Mouse (Mus musculus) gastrocnemius, postnatal 10 days (tissue): Measurements from ENCODE around the gene Tnfaip8l1. TPM values are rescaled to one million over a fixed set of nuclear protein-coding genes. Genes with fewer than 3 reads are reported as not detected.

Source experiments
- DNase-seq: peaks from one replicate; pipeline ENCODE4 v3.0.0; 2021; ENCODE audit warnings: mixed read lengths
- total RNA-seq, 2 experiments: library from RNA; stranded (reverse); gene quantifications; 2 replicates each; pipeline ENCODE4 v1.2.3; 2021

The Tnfaip8l1 gene
- total RNA-seq, 2 experiments from 2014 or later: 5.0 to 5.3 TPM

GRCm38 (mm10) chr17:56137839-56138613 is 24.3 kb upstream of the Tnfaip8l1 start:
- no peak for DNase-seq

DNA sequence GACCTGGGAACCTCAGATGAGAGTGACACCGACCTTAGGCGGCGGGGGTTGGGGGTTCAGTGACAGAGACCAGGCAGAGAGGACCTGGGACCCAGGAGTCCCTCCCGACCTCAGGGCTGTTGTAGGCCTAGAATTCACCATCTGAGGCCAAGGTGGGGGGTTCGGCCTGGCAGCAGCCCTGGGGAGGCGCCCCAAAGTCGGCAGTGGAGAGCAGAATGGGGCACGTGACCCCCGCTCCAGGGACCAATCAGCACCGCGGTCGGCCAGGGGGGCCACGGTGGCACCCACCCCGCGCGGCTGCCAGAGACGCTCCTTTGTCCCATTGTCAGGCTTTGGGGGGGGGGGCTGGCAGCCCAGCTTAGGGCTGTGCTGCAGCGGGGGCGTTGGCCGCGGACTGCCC is 22.9 kb upstream of the Tnfaip8l1 start:
- no peak for DNase-seq

GRCm38 (mm10) chr17:56139858-56140595 is 22.2 kb upstream of the Tnfaip8l1 start, which contains the start of gene Sema6b:
Gene Sema6b (minus strand): TSS chr17:56140343.
- peak; percentile 76 for DNase-seq

DNA sequence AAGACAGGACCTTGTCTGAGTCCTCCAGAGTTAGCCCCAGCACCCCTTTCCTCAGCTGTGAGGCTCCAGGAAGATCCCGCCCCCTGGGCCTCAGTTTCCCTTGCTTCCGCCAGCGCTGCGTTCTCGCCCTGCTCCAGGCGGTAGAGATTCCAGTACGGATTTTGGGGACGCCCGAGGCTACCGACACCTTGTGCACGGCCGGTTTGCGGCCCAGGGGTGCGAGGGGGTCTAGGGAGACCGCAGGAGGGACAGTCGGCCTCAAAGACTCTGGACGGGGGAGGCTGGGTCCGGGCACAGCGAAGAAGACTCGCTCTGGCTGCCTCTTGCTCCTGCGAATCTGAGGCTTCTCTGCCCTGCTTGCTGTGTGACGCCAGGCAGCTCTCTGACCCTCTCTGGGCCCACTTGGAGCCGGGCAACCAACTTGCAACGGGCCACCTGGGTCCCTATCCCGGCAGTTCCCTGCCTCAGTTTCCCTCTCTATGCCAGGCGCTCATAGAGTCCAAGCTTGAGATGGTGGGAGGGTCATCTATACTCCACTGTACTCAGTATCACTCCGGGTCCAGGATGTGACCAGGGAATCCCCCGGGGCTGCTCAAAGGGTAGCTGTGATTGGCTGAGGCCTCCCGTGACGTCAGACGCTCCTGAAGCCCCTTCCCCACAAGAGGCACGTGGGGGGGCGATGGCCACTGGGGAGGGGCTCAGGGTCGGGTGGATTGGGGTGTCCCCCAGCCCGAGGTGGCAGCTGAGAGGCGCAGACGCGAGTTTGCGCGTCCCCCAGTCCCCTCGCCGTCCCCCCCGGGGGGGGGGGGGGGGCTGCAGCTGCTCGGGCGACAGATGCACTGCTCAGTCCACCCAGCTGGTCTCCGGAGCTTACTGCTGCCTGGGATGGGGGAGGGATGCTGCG is 20.3 kb upstream of the Tnfaip8l1 start:
- no peak for DNase-seq

GRCm38 (mm10) chr17:56144546-56144945 is 17.7 kb upstream of the Tnfaip8l1 start:
- no peak for DNase-seq

GRCm38 (mm10) chr17:56146131-56146530 is 16.1 kb upstream of the Tnfaip8l1 start:
- DNase-seq: no peak

GRCm38 (mm10) chr17:56147420-56147819 is 14.9 kb upstream of the Tnfaip8l1 start:
- no peak for DNase-seq

- DNase-seq: no peak
Observed at GRCm38 (mm10) chr17:56148280-56148679, 14.0 kb upstream of the Tnfaip8l1 start.

DNA sequence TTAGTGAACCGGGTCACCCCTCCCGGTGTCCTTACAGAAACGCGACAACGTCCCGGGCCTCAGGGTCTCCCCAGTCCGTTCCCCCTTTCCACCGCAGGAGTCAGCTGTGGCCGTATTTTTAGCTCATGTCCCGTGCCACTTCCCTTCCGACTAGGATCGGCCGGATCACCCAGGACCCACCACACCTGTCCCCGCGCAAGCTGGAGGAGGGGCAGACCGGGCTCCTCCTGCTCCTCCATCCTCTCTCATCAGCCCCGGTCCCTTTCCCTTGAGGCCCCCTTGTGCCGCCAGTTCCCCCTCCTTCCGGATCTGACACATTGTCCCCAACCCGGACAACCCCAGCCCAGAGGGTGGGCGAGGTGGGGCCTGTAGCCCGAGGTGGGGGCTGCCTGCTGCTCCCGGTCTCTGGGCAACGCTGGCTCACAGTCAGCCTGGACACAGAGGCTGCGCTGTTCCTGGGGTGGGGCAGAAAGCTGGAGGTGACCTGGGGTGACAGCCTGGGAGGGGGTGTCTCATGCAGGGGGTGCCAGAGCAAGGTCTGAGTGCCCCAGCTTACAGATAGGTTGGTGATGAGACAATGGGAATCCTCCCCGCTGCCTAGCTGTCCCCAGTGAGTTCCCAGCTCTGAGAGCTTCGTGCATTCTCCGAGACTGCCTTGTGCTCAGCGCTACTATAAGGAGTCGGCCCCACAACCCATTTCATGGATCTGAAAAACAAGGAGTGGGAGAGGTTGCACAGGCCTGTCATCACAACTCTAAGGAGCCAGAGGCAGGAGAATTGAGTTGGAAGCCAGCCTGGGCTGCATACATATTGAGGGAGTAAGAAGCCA is 13.3 kb upstream of the Tnfaip8l1 start:
- DNase-seq: no peak

- no peak for DNase-seq
Observed at GRCm38 (mm10) chr17:56149897-56150296, 12.4 kb upstream of the Tnfaip8l1 start.

DNA sequence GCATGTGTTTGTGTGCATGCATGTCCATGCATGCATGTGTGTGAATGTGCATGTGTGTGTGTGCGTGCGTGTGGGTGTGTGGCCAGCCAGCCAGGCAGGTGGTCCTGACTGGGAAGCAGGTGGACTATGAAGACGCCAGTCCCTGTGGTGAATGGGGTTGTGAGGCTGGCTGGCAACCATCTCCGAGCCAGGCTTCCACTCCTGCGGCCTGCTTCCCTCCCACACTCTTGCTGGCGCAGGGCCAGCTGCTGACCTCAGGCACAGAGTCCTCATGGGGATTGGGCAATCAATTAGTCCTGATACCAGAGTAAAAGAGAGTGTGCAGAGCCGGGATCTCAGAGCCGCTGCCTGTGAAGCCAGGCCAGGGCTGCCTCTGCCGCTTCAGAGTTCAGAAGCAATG is 8.6 kb upstream of the Tnfaip8l1 start:
- peak; percentile 58 for DNase-seq

DNA sequence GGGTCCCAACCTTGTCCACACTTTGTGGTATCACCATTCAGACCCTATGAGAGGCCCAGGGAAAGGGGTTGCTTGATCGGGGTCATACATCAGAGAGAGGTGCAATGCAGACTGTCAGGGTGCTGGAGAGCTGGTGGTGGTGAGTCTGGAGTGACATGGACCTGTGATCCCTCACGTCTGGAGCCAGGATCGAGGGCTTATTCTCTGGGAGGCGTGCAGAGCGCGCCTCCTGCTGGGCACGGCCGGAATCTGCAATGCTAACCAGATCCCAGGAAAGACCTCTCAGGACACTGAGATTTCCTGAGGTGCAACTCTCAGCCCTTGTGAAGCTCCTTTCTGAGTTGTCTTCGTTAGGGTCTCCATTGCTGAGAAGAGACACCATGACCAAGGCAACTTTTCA is 2.5 kb upstream of the Tnfaip8l1 start:
- DNase-seq: peak; percentile 71

DNA sequence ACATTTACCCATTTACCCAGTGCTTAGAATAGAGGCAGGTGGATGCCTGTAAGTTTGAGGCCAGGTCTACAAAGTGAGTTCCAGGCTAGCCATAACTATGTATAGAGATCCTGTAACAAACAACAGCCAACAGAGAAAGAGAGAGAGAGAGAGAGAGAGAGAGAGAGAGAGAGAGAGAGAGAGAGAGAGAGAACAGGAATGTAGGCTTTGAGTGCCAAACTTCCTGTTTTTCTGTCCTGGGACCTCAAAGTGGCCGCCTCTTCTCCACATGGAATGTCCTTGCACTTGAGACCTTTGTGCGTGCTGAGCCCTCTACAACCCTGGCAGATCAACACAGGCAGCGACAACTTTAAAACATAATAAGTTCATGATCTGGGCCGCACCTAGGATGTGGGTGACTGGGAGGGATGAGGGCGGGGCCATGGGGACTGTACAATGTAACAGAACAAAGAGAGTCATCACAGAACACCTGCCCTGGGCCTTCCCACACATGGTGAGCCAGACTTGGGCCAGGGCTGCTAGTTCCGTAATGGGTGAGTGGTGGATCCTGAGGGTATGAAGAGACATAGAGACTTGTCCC is 1.3 kb downstream of the Tnfaip8l1 start:
- no peak for DNase-seq

DNA sequence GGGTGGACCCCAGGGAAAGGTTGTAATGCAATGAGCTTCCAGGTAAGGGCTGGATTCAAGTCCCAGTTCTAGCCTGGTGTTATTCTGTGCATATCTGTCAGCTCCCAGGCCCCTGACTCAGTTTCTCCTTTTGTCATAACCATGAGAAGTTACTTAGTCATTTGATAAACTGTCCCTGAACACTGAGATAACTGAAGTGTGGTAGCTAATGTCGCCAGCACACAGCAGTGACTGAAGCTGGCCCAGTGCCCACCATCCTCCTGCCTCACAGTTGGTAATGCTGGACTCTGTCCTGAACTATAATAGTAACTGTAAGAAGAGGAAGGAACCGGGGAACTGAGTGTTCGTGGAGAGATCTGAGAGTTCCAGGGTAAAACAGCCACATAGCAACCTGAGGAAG is 2.2 kb downstream of the Tnfaip8l1 start:
- no peak for DNase-seq

- no peak for DNase-seq
Observed at GRCm38 (mm10) chr17:56165671-56166070, 3.4 kb downstream of the Tnfaip8l1 start.

GRCm38 (mm10) chr17:56169830-56170229 is 7.6 kb downstream of the Tnfaip8l1 start:
- DNase-seq: no peak

GRCm38 (mm10) chr17:56170636-56171035 is 8.4 kb downstream of the Tnfaip8l1 start:
- DNase-seq: no peak

DNA sequence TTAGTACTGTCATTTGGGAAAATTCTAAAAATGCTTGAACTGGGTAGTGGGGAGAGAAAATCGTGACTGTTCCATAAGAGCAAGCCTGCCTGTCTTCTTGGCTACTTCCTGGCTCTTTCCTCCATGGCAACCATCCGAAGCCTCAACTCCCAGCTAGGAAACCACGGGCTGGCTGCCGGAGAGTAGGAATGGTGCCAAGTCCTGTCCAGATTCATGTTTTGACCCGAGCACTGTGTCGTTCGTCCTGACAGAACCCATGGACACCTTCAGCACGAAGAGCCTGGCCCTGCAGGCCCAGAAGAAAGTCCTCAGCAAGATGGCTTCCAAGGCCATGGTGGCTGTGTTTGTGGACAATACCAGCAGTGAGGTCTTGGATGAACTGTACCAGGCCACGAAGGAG is 9.2 kb downstream of the Tnfaip8l1 start:
- DNase-seq: no peak

DNA sequence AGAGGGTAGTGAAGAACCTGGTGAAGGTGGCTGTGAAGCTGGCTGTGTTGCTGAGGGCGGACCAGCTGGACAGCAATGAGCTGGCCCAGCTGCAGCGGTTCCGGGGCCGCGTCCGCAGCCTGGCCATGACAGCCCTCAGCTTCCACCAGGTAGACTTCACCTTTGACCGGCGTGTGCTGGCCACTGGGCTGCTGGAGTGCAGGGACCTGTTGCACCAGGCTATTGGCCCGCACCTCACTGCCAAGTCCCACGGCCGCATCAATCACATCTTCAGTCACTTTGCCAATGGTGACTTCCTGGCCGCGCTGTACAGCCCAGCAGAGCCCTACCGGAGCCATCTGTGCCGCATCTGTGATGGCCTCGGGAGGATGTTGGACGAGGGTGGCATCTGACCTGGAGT is 9.6 kb downstream of the Tnfaip8l1 start:
- DNase-seq: no peak

GRCm38 (mm10) chr17:56173401-56174046 is 11.2 kb downstream of the Tnfaip8l1 start:
- DNase-seq: no peak

- DNase-seq: no peak
Observed at GRCm38 (mm10) chr17:56175416-56175815, 13.1 kb downstream of the Tnfaip8l1 start.
